Mouse (Mus musculus): ENCODE results near the gene Slc31a2.
"Not testable (repeated sequence)": the region's sequence is repeated elsewhere in the genome, so short reads cannot be mapped to it uniquely, and the experiment has no call there.

The Slc31a2 gene

DNA sequence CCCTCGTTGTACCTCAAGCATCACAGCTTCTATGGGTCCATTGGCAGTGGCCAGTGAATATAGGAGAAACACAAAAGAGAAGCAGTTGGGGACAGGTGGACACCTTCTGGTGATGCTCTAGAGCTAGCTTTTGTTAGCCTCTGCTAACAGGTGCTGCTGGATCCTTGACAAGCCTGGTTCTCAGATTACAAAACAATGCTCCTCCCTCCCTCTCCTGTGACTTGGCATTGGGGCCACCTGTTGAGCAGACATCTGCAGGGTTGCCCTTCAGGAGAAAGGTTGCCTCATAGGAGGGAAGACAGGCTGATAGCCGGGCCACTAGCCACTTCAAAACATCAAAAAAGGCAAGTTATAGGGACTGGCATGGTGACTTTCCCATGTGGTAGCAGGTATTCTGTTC lies at the start of gene Slc31a2:
TSS of gene Slc31a2 (plus strand) at position 287 of the 400 bp plus-strand sequence.
- no peak for DNase-seq (ENCODE audit: low spot score in 2 of 2)

DNA sequence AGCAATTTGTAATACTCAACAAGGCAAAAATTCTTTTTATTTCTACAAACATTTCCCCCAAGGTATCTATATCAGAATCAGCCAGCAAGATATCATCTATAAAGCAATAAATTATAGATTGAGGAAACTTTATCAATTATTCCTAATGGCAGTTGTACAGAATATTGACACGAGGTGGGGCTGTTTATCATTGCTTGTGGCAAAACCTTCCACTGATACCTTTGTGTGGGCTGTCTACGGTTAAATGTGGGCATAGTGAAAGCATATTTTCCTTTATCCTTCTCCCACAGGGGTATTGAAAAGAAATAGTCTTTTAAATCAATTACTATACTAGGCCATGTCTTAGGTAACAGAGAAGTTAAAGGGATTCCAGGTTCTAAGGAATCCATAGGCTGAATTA lies 48.9 kb upstream of the Slc31a2 start:
- DNase-seq (ENCODE audit: low spot score in 2 of 2), result no peak

DNA sequence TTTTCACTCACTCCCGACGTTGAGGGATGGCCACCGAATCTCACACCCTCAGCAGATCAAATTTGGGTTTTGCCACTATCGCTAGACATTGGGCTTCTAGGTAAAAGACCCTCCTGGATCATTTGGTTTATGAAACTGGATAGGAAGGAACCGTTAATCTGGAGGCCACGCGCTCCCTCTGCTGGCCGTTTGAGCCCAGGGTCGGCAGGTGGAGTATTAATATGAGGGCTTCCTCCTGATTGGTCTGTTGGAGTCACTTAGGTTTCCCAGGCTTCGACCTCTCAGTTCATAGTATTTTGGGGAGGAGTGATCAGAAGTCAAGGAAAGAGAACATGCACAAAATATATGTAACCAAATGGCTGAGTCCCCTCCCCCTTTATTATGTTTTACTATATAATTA lies 34.0 kb upstream of the Slc31a2 start:
- DNase-seq (ENCODE audit: low spot score in 2 of 2), result peak; percentile 47 to 52

DNA sequence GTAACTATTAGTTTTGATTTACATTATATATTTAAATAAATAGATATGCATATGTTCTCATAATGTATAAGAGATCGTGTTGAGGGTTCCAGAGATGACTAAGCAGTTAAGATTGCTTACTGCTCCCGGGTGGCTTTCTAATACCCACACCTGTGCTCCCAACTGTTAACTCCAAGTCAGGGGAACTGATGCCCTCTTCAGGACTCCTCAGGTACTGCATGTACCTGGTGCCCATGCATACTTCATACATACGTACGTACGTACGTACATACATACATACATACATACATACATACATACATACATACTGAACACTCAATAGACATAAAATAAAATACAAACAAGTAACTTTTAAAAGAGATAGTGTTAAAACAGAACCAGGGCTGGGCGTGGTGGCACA lies 32.9 kb upstream of the Slc31a2 start:
- peak in 1 of 2 experiments; percentile 6 for DNase-seq (ENCODE audit: low spot score in 2 of 2)

DNA sequence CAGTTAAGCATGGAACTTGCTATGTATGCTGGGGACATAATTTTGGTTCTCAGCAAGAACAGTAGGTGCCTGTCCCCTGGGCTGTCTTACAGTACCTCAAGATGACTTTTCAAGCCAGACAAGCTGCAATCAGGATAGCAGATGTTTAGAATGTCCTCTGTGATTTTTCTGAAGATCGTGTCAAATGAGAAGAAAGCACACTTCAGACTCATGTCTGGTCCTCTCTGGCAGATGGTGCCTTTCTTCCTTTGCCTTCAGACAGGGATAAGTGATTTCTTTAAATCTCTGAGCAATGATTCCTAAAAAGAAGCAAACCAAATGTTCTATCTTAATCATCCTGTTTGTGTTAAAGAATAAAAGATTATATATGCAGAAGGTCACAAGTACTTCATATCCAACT lies 32.2 kb upstream of the Slc31a2 start:
- DNase-seq (ENCODE audit: low spot score in 2 of 2), result no peak

DNA sequence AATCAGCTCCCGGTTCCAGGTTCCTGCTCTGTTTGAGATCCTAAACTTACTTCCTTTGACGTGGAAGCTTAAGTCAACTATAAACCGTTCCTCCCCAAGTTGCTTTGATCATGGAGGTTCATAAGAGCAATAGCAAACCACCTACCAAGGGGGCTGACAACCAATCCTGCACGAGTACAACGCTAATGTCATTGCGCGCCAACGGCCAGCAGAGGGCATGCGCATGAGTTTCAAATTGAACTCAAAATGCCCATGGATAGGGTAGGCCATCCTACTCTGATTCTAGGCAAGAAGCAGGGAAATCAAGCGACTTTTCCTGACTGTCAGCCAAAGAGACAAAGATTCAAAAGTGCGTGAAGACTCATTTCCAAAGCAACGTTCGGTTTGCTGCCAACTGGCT lies 31.6 kb upstream of the Slc31a2 start, which contains the start of gene Zfp37:
TSS of gene Zfp37 (minus strand) at position 279 of the 400 bp plus-strand sequence.
- no peak for DNase-seq (ENCODE audit: low spot score in 2 of 2)

DNA sequence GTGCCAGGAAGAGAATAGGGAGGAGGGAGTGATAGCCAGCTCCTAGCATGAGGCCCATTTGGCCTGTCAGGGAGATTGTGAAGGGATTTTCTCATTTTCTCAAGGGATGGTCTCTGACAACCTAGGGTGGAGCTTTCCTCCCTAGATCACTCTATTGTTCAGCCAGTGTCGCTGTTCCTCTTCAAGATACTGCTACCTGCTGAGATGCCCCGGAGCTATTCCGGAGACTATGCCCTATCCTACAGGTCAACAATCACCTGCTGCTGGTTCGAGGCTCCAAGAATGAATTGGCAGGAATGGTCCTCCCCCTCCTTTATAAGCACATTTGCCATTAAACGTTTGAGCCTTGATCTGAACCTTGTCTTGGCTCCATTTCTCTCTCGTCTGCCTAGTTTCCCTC lies 21.8 kb upstream of the Slc31a2 start:
- no peak for DNase-seq (ENCODE audit: low spot score in 2 of 2)

DNA sequence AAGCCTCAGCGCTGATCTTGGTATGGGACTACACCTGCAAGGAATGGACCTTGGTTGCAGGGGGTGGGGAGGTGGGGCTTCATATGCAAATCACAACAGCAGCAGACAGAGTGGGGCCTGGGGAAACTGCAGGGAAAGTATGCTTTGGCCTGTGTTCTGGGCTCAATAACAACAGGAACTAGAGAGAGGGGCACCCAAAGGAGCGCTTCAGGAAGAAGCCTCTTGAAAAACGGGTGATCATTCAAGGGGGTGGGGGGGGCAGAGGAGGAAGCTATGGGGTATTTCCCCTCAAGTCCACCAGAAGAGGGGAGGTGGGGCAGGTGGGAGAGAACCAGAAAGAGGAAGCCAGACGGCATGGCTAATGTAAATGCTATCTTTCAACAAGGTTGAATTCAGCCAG lies 14.0 kb upstream of the Slc31a2 start:
- no peak for DNase-seq (ENCODE audit: low spot score in 2 of 2)

DNA sequence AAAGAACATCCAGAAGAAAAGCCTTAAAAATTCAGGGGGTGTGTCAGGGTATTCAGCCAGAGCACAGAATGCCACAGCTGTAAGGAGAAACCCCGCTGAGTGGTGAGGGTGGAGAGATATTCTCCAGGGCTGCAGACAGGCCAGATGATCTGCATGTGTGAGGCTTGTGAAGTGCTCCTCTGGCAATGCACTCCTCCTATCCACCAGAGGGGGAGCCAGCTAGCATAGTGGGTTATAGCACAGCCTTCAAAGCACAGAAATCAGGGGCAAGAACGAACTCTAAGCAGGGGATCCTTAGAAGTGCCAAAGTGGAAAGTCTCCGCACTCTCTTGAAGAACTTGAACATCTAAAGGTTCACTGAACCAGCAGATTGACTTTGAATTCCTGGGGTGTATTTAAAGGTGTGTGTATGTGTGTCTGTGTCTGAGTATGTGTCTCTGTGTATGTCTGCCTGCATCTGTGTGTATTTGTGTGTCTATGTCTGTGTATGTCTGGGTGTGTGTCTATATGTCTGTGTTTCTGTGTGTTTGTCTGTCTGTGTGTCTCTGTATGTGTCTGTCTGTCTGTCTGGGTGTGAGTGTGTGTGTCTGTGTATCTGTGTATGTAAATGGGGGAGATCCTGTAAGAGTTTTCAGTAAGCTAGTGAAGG lies 11.3 kb upstream of the Slc31a2 start:
- DNase-seq (ENCODE audit: low spot score in 2 of 2), result no peak

DNA sequence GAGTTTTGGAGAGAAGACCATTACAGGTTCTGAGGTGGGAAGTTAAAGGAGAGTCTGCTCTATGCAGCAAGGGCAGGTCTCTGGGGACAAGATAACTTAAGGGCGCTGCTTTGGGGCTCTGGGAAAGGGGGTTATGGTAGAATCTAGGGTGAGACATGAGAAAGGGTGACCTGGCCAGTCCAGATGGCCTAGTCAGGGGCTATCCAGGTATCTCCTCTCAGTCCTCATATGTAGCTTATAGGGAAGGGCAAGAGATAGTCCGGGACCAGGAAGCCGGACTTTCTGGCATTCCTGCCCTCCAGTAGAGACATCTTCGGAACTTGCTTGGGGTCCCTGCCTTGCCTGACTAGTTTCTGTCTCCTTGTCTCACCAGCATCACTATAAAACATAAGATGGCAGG lies 10.6 kb upstream of the Slc31a2 start:
- DNase-seq (ENCODE audit: low spot score in 2 of 2), result no peak

DNA sequence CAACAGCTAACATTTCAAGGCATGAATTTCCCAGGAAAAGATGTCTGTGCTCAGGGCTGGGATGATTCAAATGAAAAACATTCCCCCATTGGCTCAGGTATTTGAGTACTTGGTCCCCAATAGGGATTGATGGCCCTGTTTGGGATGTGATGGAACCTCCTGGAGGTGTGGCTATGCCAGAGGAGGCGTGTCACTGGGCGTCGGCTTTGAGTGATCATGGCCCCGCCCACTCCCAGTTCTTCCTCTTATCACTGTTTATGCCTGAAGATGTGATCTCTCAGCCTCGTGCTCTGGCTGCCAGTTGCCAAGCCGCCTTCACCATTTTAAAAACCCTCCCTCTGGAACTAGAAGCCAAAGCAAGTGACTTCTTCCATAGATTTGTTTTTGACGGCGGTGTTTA lies 7.8 kb upstream of the Slc31a2 start:
- no peak for DNase-seq (ENCODE audit: low spot score in 2 of 2)

DNA sequence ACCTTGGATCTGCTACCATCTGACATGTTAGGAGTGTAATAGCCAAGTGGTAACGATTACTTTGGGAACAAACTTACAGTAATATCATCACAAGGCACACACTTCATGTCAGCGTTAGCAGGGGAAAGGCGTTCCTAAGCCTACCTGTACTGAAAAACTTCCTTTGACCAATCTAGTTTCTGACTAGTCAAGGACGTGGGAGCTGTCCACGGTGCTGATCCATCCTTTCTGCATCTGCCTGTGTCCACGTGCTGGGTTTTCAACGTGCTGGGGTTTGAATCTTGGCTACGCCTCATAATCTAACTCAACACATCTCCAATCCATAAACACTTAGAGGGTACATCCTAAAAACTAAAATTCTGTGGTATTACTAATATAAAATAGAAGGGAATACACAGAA lies 5.4 kb upstream of the Slc31a2 start:
- no peak for DNase-seq (ENCODE audit: low spot score in 2 of 2)

DNA sequence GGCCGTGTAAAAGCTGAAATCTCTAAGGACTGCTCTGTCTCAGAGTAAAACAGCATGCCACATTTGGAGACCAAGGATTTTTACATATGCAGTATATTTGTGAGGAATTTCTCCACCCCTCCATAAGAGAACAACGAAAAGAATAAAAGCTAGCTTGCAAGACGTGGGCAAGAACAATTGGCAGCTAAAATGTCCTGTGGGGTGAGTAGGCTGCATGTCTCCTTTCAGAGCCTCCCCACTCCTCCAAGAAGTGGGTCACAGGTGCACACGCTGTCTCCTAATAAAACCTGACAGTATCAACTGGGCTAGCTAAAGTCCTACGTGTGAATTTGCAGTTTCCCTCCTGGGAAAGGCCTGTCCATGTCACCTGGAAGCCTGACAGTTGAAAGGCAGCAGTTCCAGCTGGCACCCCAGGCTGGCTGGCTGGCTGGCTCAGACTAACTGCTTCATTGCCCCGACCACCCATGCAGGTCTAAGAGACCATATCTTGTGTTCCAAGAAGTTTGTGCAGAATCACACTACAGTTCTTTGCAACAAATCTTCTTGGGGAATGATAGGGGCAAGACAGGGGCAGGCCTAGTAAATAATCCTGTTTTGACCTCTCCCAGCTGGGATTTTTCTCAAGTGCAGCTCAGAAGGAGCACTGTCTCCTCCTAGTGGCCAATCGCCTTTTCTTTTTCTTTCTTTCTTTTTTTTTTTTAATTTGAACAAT lies 927 bp downstream of the Slc31a2 start:
- peak; percentile 21 to 22 for DNase-seq (ENCODE audit: low spot score in 2 of 2)

DNA sequence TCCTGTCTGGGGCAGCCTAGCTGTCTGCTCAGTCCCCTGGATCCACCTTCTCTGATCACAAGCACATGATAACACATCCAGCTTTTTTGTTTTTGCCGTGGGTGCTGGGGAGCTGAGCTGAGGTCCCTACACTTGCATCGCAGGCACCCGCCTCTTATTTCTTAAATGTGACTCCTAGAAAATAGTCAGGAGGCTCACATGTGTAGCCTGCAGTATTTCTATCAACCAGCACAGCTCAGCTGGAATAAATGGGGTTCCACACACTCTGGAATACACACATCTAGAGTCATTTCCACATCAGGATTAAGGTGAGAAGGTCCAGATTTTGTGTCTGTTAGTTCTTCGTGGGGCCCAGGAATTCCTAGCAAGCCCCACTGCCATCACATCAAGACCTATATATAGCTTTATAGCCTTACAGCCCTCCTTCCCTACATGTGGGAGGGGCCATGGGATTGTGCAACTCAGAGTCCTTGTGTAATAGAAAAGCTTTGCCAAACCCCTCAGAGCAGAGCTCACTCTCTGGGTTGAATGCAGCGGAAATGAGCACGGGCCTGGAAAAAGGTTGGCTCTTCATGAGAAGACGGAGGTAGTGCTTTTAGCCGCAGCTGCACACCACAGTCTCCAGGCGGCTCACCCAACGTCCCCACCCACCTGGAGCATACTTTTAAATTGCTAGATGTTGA lies 2.9 kb downstream of the Slc31a2 start:
- no peak for DNase-seq (ENCODE audit: low spot score in 2 of 2)

DNA sequence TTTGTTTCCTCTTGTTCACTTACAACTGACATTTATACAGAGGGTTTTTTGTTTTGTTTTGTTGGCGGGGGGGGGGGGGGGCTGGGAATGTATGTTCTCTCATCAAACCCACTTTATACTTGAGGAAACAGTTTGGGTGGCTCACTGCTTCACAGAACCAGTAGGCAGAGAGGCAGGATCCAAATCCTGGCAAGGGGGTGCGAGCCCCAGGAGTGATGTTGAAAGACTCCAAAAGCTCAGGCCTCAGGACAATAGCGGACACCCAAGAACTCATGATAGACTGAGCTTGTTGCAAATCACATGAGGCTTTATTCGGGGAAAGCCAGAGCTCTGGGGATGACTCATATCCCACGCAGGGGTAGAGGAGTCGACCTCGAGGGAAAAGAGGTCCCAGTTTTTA lies 3.7 kb downstream of the Slc31a2 start:
- DNase-seq (ENCODE audit: low spot score in 2 of 2), result not testable (repeated sequence)

DNA sequence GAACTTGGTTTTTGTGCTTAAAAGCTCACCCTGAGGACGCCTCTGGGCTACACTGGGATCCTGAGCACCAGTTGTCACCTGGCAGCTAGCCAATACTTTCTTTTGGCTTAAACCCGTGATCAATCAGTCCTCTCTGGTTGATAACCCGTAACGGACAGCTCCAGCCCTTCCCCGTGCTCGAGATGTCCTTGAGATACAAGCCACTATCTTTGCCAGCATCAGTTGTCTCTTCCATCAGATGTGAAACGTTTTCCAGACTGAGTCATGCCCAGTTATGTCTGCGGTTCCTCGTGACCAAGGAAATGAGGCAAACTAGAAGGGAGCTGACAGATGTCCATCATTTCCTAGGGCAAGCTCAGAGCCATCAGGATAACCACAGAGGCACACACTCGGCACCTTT lies 4.7 kb downstream of the Slc31a2 start:
- no peak for DNase-seq (ENCODE audit: low spot score in 2 of 2)

DNA sequence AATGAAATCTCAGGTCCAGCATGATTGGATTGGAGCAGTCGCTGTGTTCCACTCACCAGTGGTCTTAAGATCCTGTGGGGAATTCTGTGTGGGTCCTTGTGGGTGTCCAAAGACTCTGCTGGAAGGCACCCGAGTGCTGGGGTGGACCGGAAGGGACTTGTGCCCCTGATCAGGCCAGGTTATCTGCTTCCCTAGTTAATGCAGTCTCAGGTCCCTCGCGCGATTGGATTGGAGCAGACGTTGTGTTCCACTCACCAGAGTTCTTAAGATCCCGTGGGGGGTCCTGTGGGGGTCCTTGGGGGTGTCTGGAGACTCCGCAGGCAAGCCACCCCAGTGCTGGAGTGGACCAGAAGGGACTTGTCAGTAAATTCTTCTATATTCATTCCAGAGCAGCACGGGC lies 10.3 kb downstream of the Slc31a2 start:
- DNase-seq (ENCODE audit: low spot score in 2 of 2), result no peak

DNA sequence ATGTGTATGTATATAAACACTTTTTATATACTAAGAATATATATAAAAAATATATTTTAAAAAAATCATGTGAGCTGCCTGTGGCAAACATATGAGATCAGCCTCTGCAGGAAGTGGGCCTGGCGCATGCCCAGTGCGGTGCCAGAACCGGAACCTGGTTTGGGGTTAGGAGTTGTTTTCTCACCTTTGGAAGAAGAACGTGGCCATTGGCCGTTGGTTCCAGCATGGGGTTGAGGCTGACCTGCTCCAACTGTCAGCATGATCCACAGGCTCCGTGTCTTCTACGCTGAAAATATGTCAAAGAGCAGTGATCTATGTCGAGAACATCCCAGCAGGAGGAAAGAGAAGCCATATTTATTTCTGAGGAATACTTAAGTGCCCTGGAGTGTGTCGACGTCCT lies 11.6 kb downstream of the Slc31a2 start:
- no peak for DNase-seq (ENCODE audit: low spot score in 2 of 2)

DNA sequence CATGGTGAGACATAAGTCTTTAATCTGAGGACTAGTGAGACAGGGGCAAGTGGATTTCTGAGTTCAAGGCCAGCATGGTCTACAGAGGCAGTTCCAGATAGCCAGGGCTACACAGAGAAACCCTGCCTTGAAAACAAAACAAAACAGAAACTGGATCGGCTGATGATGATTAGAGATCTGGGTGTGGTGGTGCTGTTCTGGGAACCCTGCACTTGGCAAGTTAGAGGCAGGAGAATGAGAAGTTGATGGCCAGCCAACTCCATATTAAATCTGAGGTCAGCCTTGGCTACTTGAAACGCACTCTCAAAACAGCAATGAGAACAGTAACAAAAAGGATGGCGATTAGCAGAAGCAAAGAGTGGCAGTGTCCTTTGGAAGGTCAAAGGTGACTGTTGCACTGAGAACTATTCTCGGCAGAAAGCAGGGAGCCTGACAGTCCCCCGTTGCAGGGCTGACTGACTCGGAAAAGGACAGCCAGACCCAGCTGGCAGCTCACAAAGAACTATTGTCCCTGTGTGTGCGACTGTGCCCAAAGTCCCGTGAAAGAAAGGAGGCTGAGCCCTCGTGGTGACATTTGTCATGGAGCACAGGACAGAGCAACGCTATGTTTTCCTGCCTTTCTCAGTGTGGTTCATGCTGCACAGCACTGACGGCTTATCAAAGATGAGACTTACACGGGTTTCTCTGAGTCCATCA lies 12.6 kb downstream of the Slc31a2 start:
- DNase-seq (ENCODE audit: low spot score in 2 of 2), result no peak

DNA sequence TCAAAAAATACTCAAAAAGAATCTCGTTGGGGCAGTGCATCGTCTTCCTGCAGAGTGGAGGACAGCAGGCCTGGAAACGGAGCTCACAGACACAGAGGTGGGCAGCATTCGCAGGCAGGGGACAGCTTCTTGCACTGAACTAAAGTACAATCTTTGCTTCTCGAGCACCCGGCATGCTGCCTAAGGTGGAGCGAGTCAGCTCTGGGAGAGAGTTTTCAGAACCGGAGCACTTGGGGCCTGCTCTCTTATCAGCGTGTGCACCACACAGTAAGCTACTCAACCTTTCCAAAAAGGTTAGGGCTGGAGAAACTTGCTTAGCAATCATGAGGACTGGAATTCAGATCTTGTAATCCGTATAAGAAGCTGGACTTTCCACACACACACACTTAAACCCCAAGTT lies 14.3 kb downstream of the Slc31a2 start:
- DNase-seq (ENCODE audit: low spot score in 2 of 2), result no peak

DNA sequence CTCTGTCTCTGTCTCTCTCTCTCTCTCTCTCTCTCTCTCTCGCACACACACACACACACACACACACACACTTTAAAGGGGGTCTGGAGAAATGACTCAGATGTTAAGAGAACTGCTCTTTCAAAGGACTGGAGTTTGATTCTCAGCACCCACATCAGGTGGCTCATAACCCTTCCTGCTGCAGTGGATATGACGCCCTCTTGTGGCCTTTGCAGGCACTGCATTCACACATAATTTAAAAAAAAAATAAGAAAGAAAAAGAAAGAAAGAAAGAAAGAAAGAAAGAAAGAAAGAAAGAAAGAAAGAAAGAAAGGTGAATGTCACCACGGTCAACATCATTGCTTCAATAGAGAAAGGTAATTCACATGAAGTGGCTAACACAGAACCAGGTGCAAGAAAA lies 14.9 kb downstream of the Slc31a2 start:
- DNase-seq (ENCODE audit: low spot score in 2 of 2), result no peak

DNA sequence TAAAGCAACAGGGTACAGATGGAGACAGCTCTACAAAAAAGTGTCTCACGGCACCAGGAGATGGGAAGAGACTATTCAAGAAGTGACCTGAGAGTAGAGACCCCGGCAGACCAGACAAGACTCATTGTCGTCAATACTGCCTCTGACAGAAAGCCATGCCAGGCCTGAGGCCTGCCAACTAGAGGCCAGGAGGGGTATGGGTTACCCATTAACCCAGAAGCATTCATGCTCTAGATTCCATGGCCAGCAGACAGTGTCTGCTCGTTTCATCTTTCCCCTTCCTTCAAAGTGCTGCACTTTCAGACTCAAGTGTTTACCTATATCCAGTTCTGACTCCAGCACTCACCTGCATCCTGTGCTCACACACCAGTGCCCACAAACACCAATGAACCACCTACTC lies 15.7 kb downstream of the Slc31a2 start:
- no peak for DNase-seq (ENCODE audit: low spot score in 2 of 2)

All from right cerebral cortex, adult 2 months (tissue).